In genomic region chr3:102610970-102611369, GRCm38 (mm10) we compare ENCODE assay signal across 19 mouse cellular contexts.
DNase-seq lines count a peak whose midpoint lies in the region; ATAC-seq and TF ChIP-seq lines count a peak whose summit lies in the region.
"Had no signal": no experiment of that assay in that cellular context is flagged by ENCODE, and none has a peak within 500 bp of the region (broad histone marks: within the 10 kb centered on the region; RNA-seq: fewer than 3 reads in every experiment).

No protein-coding gene starts in this region.

- TF ChIP-seq CTCF in lung, embryonic 14.5 days (IDR thresholded peaks at IDR 0.05; ENCODE audit: low read depth) = no peak
- TF ChIP-seq CTCF in thymus, adult 2 months (IDR thresholded peaks at IDR 0.05; ENCODE audit: borderline replicate concordance, control insufficient read depth, extremely low read depth, insufficient read depth, low read length, poor library complexity) = no peak

- H3K9ac ChIP-seq in heart, embryonic 11.5 days (ENCODE audit: low read depth, low read length) = no peak overlapping the region
- H3K9ac ChIP-seq in lung, embryonic 14.5 days = no peak overlapping the region
- no peak overlapping the region for H3K9ac ChIP-seq in forebrain, embryonic 15.5 days (replicated peaks)
- no peak overlapping the region for H3K9ac ChIP-seq in neural tube, embryonic 15.5 days (replicated peaks)
- H3K9ac ChIP-seq: heart, embryonic 15.5 days; kidney, embryonic 15.5 days had no signal

- no peak overlapping the region for H3K4me3 ChIP-seq in heart, embryonic 11.5 days (ENCODE audit: low read depth, low read length)
- H3K4me3 ChIP-seq in lung, embryonic 14.5 days (ENCODE audit: low read depth, low read length) = no peak overlapping the region
- H3K4me3 ChIP-seq in forebrain, embryonic 15.5 days = no peak overlapping the region
- H3K4me3 ChIP-seq in neural tube, embryonic 15.5 days (replicated peaks) = no peak overlapping the region
- no peak overlapping the region for H3K4me3 ChIP-seq in thymus, adult 2 months (ENCODE audit: control insufficient read depth, insufficient read depth, low read length)
- H3K4me3 ChIP-seq: heart, embryonic 15.5 days; kidney, embryonic 15.5 days; megakaryocyte, embryonic 14.5 days had no signal

- no peak overlapping the region for H3K4me2 ChIP-seq in heart, embryonic 11.5 days
- H3K4me2 ChIP-seq in lung, embryonic 14.5 days = no peak overlapping the region
- no peak overlapping the region for H3K4me2 ChIP-seq in forebrain, embryonic 15.5 days (replicated peaks)
- peak overlapping the region; percentile 26; the same call in 1 of the 2 replicates for H3K4me2 ChIP-seq in neural tube, embryonic 15.5 days
- H3K4me2 ChIP-seq: heart, embryonic 15.5 days; kidney, embryonic 15.5 days had no signal

- H3K27ac ChIP-seq in heart, embryonic 11.5 days (ENCODE audit: low read depth, low read length) = no peak overlapping the region
- H3K27ac ChIP-seq in lung, embryonic 14.5 days (ENCODE audit: low read depth) = no peak overlapping the region
- H3K27ac ChIP-seq in forebrain, embryonic 15.5 days (replicated peaks) = peak overlapping the region; percentile 42
- no peak overlapping the region for H3K27ac ChIP-seq in neural tube, embryonic 15.5 days (replicated peaks)
- H3K27ac ChIP-seq in thymus, adult 2 months (ENCODE audit: control insufficient read depth, insufficient read depth, low read length) = no peak overlapping the region
- H3K27ac ChIP-seq: heart, embryonic 15.5 days; kidney, embryonic 15.5 days; stomach, postnatal 0 days had no signal

- no peaks in the 10 kb centered on the region for H3K9me3 ChIP-seq in heart, embryonic 11.5 days (replicated peaks; ENCODE audit: control insufficient read depth, low read length)
- no peaks in the 10 kb centered on the region for H3K9me3 ChIP-seq in lung, embryonic 14.5 days (ENCODE audit: low read depth, low read length)
- no peaks in the 10 kb centered on the region for H3K9me3 ChIP-seq in forebrain, embryonic 15.5 days
- no peaks in the 10 kb centered on the region for H3K9me3 ChIP-seq in neural tube, embryonic 15.5 days (replicated peaks)
- H3K9me3 ChIP-seq: heart, embryonic 15.5 days; kidney, embryonic 15.5 days; megakaryocyte, embryonic 14.5 days had no signal

- no peak for TF ChIP-seq POLR2A in thymus, adult 2 months (IDR thresholded peaks at IDR 0.05; ENCODE audit: control insufficient read depth, extremely low read depth, insufficient read depth, low read length, poor library complexity)

- H3K36me3 ChIP-seq in heart, embryonic 11.5 days (ENCODE audit: control insufficient read depth, insufficient read depth, low read length) = no peaks in the 10 kb centered on the region
- no peaks in the 10 kb centered on the region for H3K36me3 ChIP-seq in lung, embryonic 14.5 days (ENCODE audit: insufficient read depth)
- no peaks in the 10 kb centered on the region for H3K36me3 ChIP-seq in forebrain, embryonic 15.5 days
- no peaks in the 10 kb centered on the region for H3K36me3 ChIP-seq in neural tube, embryonic 15.5 days
- no peaks in the 10 kb centered on the region for H3K36me3 ChIP-seq in thymus, adult 2 months (ENCODE audit: control insufficient read depth, insufficient read depth, low read length)
- H3K36me3 ChIP-seq: heart, embryonic 15.5 days; kidney, embryonic 15.5 days had no signal

- DNase-seq in heart, adult 11 months = peak; percentile 46
- peak; percentile 51 for DNase-seq in lung, embryonic 14.5 days
- no peak for DNase-seq in lung, postnatal 4 days
- DNase-seq in gastrocnemius, postnatal 10 days = no peak
- no peak for DNase-seq in thymus, adult 2 months
- DNase-seq: adrenal gland, adult 8-10 months; cerebellum, adult 9-10 months; layer of hippocampus, adult 9-11 months; liver; lung, postnatal 10 days had no signal

- no peak for ATAC-seq in heart, embryonic 11.5 days (replicated peaks; ENCODE audit: insufficient number of reproducible peaks, low FRiP score, low TSS enrichment)
- ATAC-seq in lung, embryonic 14.5 days (ENCODE audit: insufficient read depth) = no peak
- 0 out of 2 replicates have a peak, but pooled peaks have one; percentile 49 for ATAC-seq in forebrain, embryonic 15.5 days (replicated peaks)
- peak; percentile 42; the same call in 1 of the 2 replicates for ATAC-seq in neural tube, embryonic 15.5 days (ENCODE audit: low FRiP score)
- ATAC-seq: intestine, postnatal 0 days had no signal

- H3K27me3 ChIP-seq in heart, embryonic 11.5 days (ENCODE audit: control insufficient read depth, insufficient read depth, low read length) = peaks cover 2% of the 10 kb centered on the region; the same call in 1 of the 2 replicates
- no peaks in the 10 kb centered on the region for H3K27me3 ChIP-seq in lung, embryonic 14.5 days (ENCODE audit: insufficient read depth, low read length)
- no peaks in the 10 kb centered on the region for H3K27me3 ChIP-seq in forebrain, embryonic 15.5 days
- H3K27me3 ChIP-seq in neural tube, embryonic 15.5 days (replicated peaks) = no peaks in the 10 kb centered on the region
- H3K27me3 ChIP-seq in thymus, adult 2 months (ENCODE audit: control insufficient read depth, insufficient read depth, low read length) = no peaks in the 10 kb centered on the region
- H3K27me3 ChIP-seq: CH12.LX; heart, embryonic 15.5 days; kidney, embryonic 15.5 days had no signal

- H3K4me1 ChIP-seq in heart, embryonic 11.5 days (ENCODE audit: control insufficient read depth, insufficient read depth, low read length) = no peaks in the 10 kb centered on the region
- 0 out of 2 replicates have a peak, but pooled peaks cover 5% of the 10 kb centered on the region for H3K4me1 ChIP-seq in lung, embryonic 14.5 days (ENCODE audit: insufficient read depth)
- peaks cover 15% of the 10 kb centered on the region for H3K4me1 ChIP-seq in forebrain, embryonic 15.5 days
- peaks cover 17% of the 10 kb centered on the region for H3K4me1 ChIP-seq in neural tube, embryonic 15.5 days
- no peaks in the 10 kb centered on the region for H3K4me1 ChIP-seq in thymus, adult 2 months (replicated peaks; ENCODE audit: control insufficient read depth, insufficient read depth, low read length)
- H3K4me1 ChIP-seq: heart, embryonic 15.5 days; megakaryocyte, embryonic 14.5 days had no signal

- 28% methylated on average over 5 of the region's 5 CpGs for WGBS in heart, embryonic 11.5 days (ENCODE audit: insufficient replicate concordance)
- 18% methylated on average over 5 of the region's 5 CpGs for WGBS in lung, embryonic 14.5 days
- WGBS in forebrain, embryonic 15.5 days = 14% methylated on average over 5 of the region's 5 CpGs
- WGBS in neural tube, embryonic 15.5 days = 28% methylated on average over 5 of the region's 5 CpGs
- WGBS in thymus, adult 2 months = 72% methylated on average over 5 of the region's 5 CpGs

Comparison
In these comparisons a context has a peak if more than half of its experiments do, and no peak if none do; other contexts are left out.
1. DNase-seq: peak in heart, adult 11 months (single experiment) and lung, embryonic 14.5 days (single experiment); none in lung, postnatal 4 days (0 of 2), gastrocnemius, postnatal 10 days (single experiment) and thymus, adult 2 months (single experiment).
2. ATAC-seq: peak in forebrain, embryonic 15.5 days (single experiment) and neural tube, embryonic 15.5 days (single experiment); none in heart, embryonic 11.5 days (single experiment) and lung, embryonic 14.5 days (single experiment).